Mouse (Mus musculus) regulatory T cell (primary cell): ENCODE data around the gene Frmd6.

Experiments
- in situ Hi-C: fragments of 300-600 bp; cut with MboI, MseI; formaldehyde crosslinking; loops from one replicate; pipeline ENCODE4 v1.15.1; 2025; ENCODE audit warnings: high pct_unique_total_duplicates

Frmd6 gene

GRCm38 (mm10) chr12:70849517-70850291 is 24.4 kb downstream of the Frmd6 start:
- in situ Hi-C loops, result loop anchor here (25.0 kb wide), 1 partner anchor 1687 kb away; the partner anchor contains the start of genes Lrr1 and Rps29

- in situ Hi-C loops, result no loop called here
Measured at GRCm38 (mm10) chr12:70851342-70851960, 26.1 kb downstream of the Frmd6 start.

- in situ Hi-C loops, result no loop called here
Measured at GRCm38 (mm10) chr12:70853026-70853425, 27.7 kb downstream of the Frmd6 start.

GRCm38 (mm10) chr12:70855678-70856077 is 30.4 kb downstream of the Frmd6 start:
- in situ Hi-C loops, result no loop called here

- in situ Hi-C loops, result no loop called here
Measured at GRCm38 (mm10) chr12:70856776-70857175, 31.5 kb downstream of the Frmd6 start.

- in situ Hi-C loops, result loop anchor here (10.0 kb wide), 1 partner anchor 602 kb away; no protein-coding TSS in a partner anchor
Measured at GRCm38 (mm10) chr12:70863281-70863680, 38.0 kb downstream of the Frmd6 start.

- in situ Hi-C loops, result loop anchor here (10.0 kb wide), 1 partner anchor 597 kb away; no protein-coding TSS in a partner anchor
Measured at GRCm38 (mm10) chr12:70867780-70868179, 42.5 kb downstream of the Frmd6 start.

- in situ Hi-C loops, result loop anchor here (10.0 kb wide), 1 partner anchor 596 kb away; no protein-coding TSS in a partner anchor
Measured at GRCm38 (mm10) chr12:70868190-70868987, 43.1 kb downstream of the Frmd6 start.

- in situ Hi-C loops, result loop anchor here (10.0 kb wide), 1 partner anchor 596 kb away; no protein-coding TSS in a partner anchor
Measured at GRCm38 (mm10) chr12:70868988-70869291, 43.6 kb downstream of the Frmd6 start.

- in situ Hi-C loops, result no loop called here
Measured at GRCm38 (mm10) chr12:70873544-70873943, 48.2 kb downstream of the Frmd6 start.

- in situ Hi-C loops, result no loop called here
Measured at GRCm38 (mm10) chr12:70876270-70876998, 51.1 kb downstream of the Frmd6 start.

GRCm38 (mm10) chr12:70877926-70878710 is 52.8 kb downstream of the Frmd6 start:
- in situ Hi-C loops, result no loop called here

- in situ Hi-C loops, result no loop called here
Measured at GRCm38 (mm10) chr12:70880396-70880975, 55.2 kb downstream of the Frmd6 start.

- in situ Hi-C loops, result no loop called here
Measured at GRCm38 (mm10) chr12:70881340-70881739, 56.0 kb downstream of the Frmd6 start.

- in situ Hi-C loops, result no loop called here
Measured at GRCm38 (mm10) chr12:70881854-70882253, 56.5 kb downstream of the Frmd6 start.

- in situ Hi-C loops, result no loop called here
Measured at GRCm38 (mm10) chr12:70883141-70883540, 57.8 kb downstream of the Frmd6 start.

GRCm38 (mm10) chr12:70884113-70884512 is 58.8 kb downstream of the Frmd6 start:
- in situ Hi-C loops, result no loop called here

- in situ Hi-C loops, result no loop called here
Measured at GRCm38 (mm10) chr12:70884973-70885372, 59.7 kb downstream of the Frmd6 start.

- in situ Hi-C loops, result no loop called here
Measured at GRCm38 (mm10) chr12:70885576-70885975, 60.3 kb downstream of the Frmd6 start.

GRCm38 (mm10) chr12:70890405-70890804 is 65.1 kb downstream of the Frmd6 start:
- in situ Hi-C loops, result no loop called here
